ENCODE assay signal across 22 mouse cellular contexts in the genomic region with DNA sequence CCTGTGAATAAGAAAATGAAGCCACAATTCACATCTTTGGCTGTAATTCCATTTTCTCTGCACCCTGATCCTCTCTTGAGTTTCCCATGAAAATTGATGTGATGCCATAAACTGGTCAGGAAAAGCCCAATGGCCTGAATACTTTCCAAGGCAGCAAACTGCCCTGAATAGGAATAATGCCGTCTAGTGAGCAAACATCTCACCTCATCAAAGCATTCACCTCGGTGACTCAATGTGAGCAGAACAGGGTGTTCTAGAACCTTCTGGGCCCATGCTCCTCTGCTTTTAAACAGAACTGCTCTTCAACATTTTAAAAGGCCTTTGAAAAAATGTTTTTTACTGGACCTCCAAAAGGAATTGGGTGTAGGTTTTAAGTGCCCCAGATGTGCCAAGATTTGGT. TPM values are rescaled to one million over a fixed set of nuclear protein-coding genes. Genes with fewer than 3 reads are reported as not detected.
A peak's percentile ranks its signal among the peaks of the same experiment; 100 is the strongest.
DNase-seq lines count a peak whose midpoint lies in the region; ATAC-seq lines count a peak whose summit lies in the region.
"Had no signal": no experiment of that assay in that cellular context is flagged by ENCODE, and none has a peak within 500 bp of the region (broad histone marks: within the 10 kb centered on the region; RNA-seq: fewer than 3 reads in every experiment).

No protein-coding gene starts in this region.

- ATAC-seq in frontal cortex, adult (ENCODE audit: low TSS enrichment), result peak; percentile 52; the same call in 1 of the 2 replicates
- ATAC-seq: CD4-positive, CD25-positive, alpha-beta regulatory T cell, adult 4 months; forebrain, embryonic 14.5 days; forebrain, embryonic 16.5 days had no signal

- DNase-seq in frontal cortex, postnatal 14 days (ENCODE audit: low spot score in 2 of 2), result no peak
- peak; percentile 22 for DNase-seq in layer of hippocampus, adult 9-11 months
- DNase-seq in layer of hippocampus, adult 9-10 months (ENCODE audit: low spot score), result no peak
- DNase-seq in left cerebral cortex, postnatal 25 days (ENCODE audit: low spot score in 2 of 2), result peak; percentile 16 to 32
- no peak for DNase-seq in left cerebral cortex, adult 11 months (ENCODE audit: low spot score)
- DNase-seq in Muller cell, postnatal 12 days (ENCODE audit: inconsistent ontology term), result peak; percentile 15
- DNase-seq in cerebellum, adult 8-10 months, result no peak
- DNase-seq: adrenal gland, adult 2 months; adrenal gland, postnatal 10 days; adrenal gland, postnatal 25 days; B cell, adult 2 months; cerebellum, adult 11-12 months; cerebellum, adult 9-11 months; cerebellum, postnatal 14 days; cerebellum, postnatal 36 days; embryo, embryonic 11 days had no signal

- intact Hi-C loops in left cerebral cortex, postnatal 25 days (cut with DNase I), result no loop called here

RNA-seq across cellular contexts. Expression of a gene that starts 9.5 kb away (rescaled TPM):
- 10 to 100 TPM; 50.8 to 59.4 TPM for total RNA-seq in left cerebral cortex, postnatal 25 days (2021)
- total RNA-seq: CH12.LX; common myeloid progenitor, adult 5-6 weeks had no signal

Comparison
In these comparisons a context has a peak if more than half of its experiments do, and no peak if none do; other contexts are left out.
1. DNase-seq: peak in layer of hippocampus, adult 9-11 months (single experiment), left cerebral cortex, postnatal 25 days (2 of 2) and Muller cell, postnatal 12 days (single experiment); none in frontal cortex, postnatal 14 days (0 of 2), layer of hippocampus, adult 9-10 months (single experiment), left cerebral cortex, adult 11 months (single experiment) and cerebellum, adult 8-10 months (single experiment).